Mouse (Mus musculus): Measurements from ENCODE around the gene Poc1a. TPM values are rescaled to one million over a fixed set of nuclear protein-coding genes. Genes with fewer than 3 reads are reported as not detected.

Gene Poc1a
- total RNA-seq, 2 experiments from 2014 or later: 11.0 to 11.9 TPM

DNA sequence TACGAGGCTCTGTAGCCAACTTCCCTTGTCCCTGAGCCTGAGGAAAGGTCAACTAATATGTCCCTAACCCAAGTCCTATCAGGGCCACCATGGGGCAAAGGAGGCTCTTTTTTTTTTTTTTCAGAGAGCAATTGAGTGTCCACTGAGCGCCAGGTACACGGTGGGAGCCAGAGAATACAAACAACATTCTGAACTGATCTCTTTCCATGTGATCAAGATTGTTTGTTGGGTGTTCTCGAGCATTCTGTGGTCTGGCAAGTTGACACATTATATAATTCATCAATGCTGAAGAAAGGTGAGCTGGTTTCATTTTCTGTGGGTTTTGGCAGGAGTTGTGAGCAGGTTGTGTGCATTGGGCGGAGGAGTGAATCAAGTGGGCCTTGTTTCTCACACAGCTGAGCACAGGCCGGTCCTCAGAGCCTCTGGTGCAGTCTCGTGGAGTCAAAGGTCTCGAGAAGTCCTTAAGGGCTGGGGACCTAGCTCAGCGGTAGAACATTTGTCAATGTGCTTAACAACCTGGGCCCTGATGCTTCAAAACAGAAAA is 17.4 kb upstream of the Poc1a start:
- intact Hi-C loops (cut with DNase I): no loop called here
- no peak for DNase-seq

GRCm38 (mm10) chr9:106265358-106266075 is 15.3 kb upstream of the Poc1a start:
- DNase-seq: no peak
- intact Hi-C loops (cut with DNase I): no loop called here

DNA sequence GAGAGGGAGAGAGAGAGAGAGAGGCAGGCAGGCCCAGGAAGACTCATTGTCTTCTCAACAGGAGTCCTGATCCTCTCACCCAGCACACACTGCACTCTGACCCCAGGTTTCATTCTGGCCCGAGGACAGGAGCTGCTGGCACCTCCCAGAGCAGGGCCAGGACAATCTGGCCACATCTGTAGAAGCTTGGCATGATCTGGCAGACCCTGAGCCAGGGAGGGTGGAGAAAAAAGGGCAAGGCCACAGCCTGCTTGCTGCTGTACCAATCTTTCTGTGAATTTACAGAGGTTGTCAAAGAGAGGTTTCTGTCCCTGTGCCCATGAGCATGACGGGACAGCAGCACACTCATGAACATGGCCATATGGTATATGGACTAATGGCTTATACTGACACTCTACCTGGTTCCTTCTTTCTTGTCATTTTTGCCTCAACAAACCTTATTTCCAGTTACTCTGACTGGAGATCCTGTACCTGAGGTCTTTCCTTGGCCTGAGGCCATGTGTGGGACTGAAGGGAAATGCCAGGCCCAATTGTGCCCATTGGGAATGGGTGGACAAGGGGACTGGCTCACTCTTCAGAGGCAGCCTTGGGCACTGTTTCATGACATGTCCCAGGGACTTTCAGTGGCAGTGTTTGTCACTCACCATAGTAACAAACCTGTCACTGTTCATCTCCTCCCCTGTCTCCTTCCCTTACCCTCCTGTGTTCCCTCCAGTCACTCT is 13.8 kb upstream of the Poc1a start:
- intact Hi-C loops (cut with DNase I): no loop called here
- no peak for DNase-seq

DNA sequence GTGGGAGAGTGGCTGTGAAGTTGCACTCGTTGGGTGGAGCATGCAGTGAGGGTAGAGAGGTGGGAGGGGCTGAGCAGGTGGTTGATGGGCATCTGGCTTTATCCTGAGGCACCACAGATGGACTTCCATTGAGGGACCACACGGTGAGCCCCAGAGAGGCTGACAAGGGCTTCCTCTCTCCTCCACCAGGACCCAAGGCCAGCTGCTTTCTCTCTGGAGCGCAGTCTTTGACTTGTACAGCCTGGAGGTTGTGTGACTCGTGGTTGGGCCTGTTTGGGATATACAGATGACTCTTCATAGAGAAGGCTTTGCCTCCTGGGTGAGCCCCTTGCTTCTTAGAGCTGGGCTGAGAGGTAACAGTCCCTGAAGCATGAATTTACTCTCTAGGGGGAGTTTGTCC is 12.4 kb upstream of the Poc1a start:
- DNase-seq: no peak
- intact Hi-C loops (cut with DNase I): no loop called here

GRCm38 (mm10) chr9:106269076-106269788 is 11.6 kb upstream of the Poc1a start:
- intact Hi-C loops (cut with DNase I): no loop called here
- DNase-seq: no peak

GRCm38 (mm10) chr9:106269879-106270278 is 11.0 kb upstream of the Poc1a start:
- DNase-seq: no peak
- intact Hi-C loops (cut with DNase I): no loop called here

- intact Hi-C loops (cut with DNase I): no loop called here
- no peak for DNase-seq
Observed at GRCm38 (mm10) chr9:106270656-106271055, 10.2 kb upstream of the Poc1a start.

DNA sequence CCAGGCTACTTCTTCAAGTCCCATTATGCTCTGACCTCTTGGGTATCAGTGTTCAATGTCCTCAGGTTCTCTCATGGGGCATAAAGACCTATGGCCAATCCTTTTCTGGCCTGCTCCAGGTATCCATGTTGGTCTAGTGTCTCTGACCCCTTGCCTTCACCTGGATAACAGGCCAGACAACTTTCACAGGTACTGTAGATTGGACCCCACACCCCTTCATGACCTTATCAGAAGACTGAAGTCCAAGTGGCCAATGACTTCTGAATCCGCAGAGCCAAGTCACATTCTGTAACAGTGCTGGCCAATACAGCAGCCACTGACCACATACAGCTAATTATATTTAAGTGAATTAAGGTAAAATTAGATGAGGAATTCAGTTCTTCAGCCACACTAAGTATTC is 8.6 kb upstream of the Poc1a start:
- intact Hi-C loops (cut with DNase I): no loop called here
- DNase-seq: no peak

- intact Hi-C loops (cut with DNase I): no loop called here
- no peak for DNase-seq
Observed at GRCm38 (mm10) chr9:106273276-106273675, 7.6 kb upstream of the Poc1a start.

DNA sequence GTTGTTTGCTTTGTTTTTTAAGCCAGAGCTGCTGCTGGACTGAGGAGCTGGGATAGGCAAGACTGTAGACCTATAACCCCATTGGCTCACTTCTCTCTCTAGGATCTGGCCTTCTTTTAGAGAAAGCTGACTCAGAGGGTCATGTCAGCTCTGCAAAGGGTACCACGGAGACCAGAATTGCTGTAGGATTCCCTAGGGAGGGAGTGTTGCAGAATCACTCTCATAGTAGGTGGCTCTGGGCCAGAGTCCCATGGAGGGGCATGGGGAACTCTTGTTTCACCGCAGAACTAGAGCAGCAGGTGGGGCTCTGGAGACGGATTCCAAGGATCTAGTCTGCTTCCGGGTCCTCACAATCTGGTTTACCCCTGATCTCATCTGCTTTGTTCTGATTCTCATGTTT is 7.1 kb upstream of the Poc1a start:
- no peak for DNase-seq
- intact Hi-C loops (cut with DNase I): no loop called here

- intact Hi-C loops (cut with DNase I): loop anchor here (5.0 kb wide), 1 partner anchor 62 kb away; no protein-coding TSS in a partner anchor
- DNase-seq: no peak
Observed at GRCm38 (mm10) chr9:106274652-106275180, 6.1 kb upstream of the Poc1a start.

- intact Hi-C loops (cut with DNase I): loop anchor here (5.0 kb wide), 1 partner anchor 64 kb away; no protein-coding TSS in a partner anchor
- no peak for DNase-seq
Observed at GRCm38 (mm10) chr9:106275806-106276205, 5.1 kb upstream of the Poc1a start.

DNA sequence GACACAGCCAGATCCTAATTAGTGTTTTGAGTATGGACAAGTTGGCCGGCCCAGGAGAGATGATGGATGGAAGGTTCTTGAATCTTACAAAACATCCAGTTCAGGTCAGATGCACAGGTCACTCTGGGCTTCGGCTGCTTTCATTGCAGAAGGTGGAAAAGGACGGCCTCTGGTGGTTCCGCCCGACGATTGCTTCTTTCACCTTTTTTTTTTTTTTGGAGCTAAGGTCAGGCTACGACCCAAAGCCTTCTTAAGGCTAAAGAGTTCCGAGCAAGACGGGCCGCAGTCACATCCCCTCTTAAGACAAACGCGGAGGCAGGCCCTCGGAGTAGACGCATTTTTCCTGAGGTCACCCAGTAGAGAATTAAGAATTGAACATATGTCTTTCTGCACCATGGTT is 475 bp upstream of the Poc1a start:
- intact Hi-C loops (cut with DNase I): no loop called here
- peak; percentile 60 for DNase-seq

GRCm38 (mm10) chr9:106282024-106282423 is 1.2 kb downstream of the Poc1a start:
- intact Hi-C loops (cut with DNase I): no loop called here
- no peak for DNase-seq

- intact Hi-C loops (cut with DNase I): loop anchor here (5.0 kb wide), 1 partner anchor 85 kb away; no protein-coding TSS in a partner anchor
- no peak for DNase-seq
Observed at GRCm38 (mm10) chr9:106287165-106287564, 6.3 kb downstream of the Poc1a start.

DNA sequence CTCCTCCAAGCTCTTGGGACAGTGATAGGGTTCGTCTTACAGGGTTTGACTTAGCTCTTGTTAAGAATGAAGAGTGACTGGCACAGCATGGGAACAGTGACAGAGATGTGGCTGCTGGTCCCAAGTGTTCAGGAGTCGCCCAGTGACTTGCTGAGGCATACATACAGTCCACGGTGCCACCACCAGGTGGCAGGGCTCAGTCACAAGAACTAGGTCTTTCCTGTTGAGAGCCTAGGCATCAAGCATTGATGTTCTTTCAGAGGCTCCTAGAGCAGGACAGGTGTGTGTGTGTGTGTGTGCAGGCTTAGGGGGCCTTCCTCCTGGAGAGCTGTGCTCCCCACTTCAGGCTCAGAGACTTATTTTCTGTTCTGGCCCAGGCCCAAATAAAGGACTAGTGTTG is 8.0 kb downstream of the Poc1a start:
- DNase-seq: peak; percentile 85
- intact Hi-C loops (cut with DNase I): loop anchor here (1.0 to 5.0 kb wide), 2 partner anchors 83 to 132 kb away; no protein-coding TSS in a partner anchor

- no peak for DNase-seq
- intact Hi-C loops (cut with DNase I): loop anchor here (1.0 to 5.0 kb wide), 2 partner anchors 82 to 131 kb away; no protein-coding TSS in a partner anchor
Observed at GRCm38 (mm10) chr9:106289841-106290240, 9.0 kb downstream of the Poc1a start.

DNA sequence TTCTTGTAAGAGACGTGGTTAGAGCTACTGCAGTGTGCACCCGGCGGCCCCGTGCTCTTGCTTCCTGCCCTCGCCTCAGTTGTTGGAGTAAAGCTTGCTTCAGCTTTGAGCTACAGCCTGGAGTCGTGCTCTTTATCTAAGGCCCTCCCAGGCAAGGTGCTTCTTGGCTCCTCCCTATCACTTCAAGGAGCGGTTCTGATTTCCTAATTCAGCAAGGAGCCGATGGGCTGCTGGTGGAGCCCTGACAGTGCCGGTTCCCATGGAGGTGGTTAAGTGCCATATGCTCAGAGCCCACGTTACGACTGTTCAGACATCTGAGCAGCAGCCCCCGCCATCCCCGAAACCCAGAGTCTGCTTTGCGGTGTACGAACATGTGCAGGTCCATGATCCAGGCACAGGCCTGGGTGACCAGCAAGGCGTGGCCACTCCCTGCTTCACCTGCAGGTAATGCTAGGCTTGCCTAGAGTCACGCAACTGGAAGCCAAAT is 9.8 kb downstream of the Poc1a start:
- intact Hi-C loops (cut with DNase I): no loop called here
- no peak for DNase-seq

DNA sequence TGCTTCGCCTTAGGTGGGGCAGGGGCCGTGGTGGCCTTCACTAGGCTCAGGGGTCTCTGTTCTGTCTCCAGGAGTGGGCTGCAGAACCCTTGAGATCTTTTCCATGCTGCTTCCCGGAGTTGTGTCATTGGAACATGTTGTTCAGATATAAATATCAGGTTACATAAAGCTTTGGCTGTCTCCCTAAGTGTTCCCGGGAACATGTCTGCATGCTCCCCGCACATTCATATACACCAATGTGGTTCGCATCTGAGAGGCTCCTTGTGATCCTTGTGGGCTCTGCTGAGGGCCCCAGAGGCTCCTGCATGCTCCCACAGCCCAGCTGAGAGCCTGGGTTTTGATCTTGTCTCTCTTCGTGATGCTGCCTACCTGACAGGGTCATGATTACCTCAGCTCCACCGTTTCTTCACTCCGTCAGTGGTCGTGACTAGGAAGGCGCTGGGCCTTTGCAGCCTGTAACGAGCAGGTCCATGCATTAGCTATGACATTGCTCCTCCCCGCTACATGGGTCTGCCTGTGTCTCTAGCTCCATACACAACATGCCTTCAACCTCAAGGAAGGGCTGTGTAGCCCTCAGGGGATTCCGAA is 12.8 kb downstream of the Poc1a start:
- DNase-seq: no peak

GRCm38 (mm10) chr9:106296637-106297174 is 15.8 kb downstream of the Poc1a start:
- DNase-seq: no peak
- intact Hi-C loops (cut with DNase I): no loop called here

More for the DNA sequence above, 12.8 kb downstream of the Poc1a start:
- intact Hi-C loops (cut with DNase I): no loop called here
